Mouse (Mus musculus) liver, embryonic 12.5 days (tissue): ENCODE data around the gene Tmem115. TPM values are rescaled to one million over a fixed set of nuclear protein-coding genes. Genes with fewer than 3 reads are reported as not detected.
A peak's percentile ranks its signal among the peaks of the same experiment; 100 is the strongest.
"Not testable (repeated sequence)": the region's sequence is repeated elsewhere in the genome, so short reads cannot be mapped to it uniquely, and the experiment has no call there.

Experiments
- ATAC-seq: fragments of 200-750 bp; cut with Nextera tagmentation; 2 replicates; pipeline ENCODE4 v1.8.0; 2017; ENCODE audit warnings: moderate number of reproducible peaks, mild to moderate bottlenecking, moderate library complexity
- H3K27ac ChIP-seq: fragments of 300-500 bp; sonication (generic); 2 replicates; pipeline ENCODE4 v1.5.1; 2016; ENCODE audit warnings: mild to moderate bottlenecking
- H3K27me3 ChIP-seq: fragments of 300-500 bp; sonication (generic); replicated peaks from 2 replicates; pipeline ENCODE4 v1.6.1; 2016; ENCODE audit warnings: mild to moderate bottlenecking, moderate library complexity
- H3K36me3 ChIP-seq: fragments of 300-500 bp; sonication (generic); 2 replicates; pipeline ENCODE4 v1.6.1; 2016; ENCODE audit warnings: mild to moderate bottlenecking, moderate library complexity
- H3K4me1 ChIP-seq: fragments of 300-500 bp; sonication (generic); 2 replicates; pipeline ENCODE4 v1.6.1; 2016
- H3K4me2 ChIP-seq: fragments of 300-500 bp; sonication (generic); 2 replicates; pipeline ENCODE4 v1.6.1; 2016; ENCODE audit warnings: mild to moderate bottlenecking, moderate library complexity
- H3K4me3 ChIP-seq: fragments of 300-500 bp; sonication (generic); 2 replicates; pipeline ENCODE4 v1.5.1; 2016; ENCODE audit warnings: mild to moderate bottlenecking, moderate library complexity
- H3K9ac ChIP-seq: fragments of 300-500 bp; sonication (generic); 2 replicates; pipeline ENCODE4 v1.6.1; 2016; ENCODE audit warnings: mild to moderate bottlenecking, moderate library complexity
- H3K9me3 ChIP-seq: fragments of 300-500 bp; sonication (generic); replicated peaks from 2 replicates; pipeline ENCODE4 v1.6.1; 2016; ENCODE audit warnings: mild to moderate bottlenecking, moderate library complexity
- WGBS: fragments of 180-500 bp; shearing (Covaris S2); methylation state at CpG from one replicate; pipeline ENCODE4 v1.1.7; 2016; ENCODE audit not compliant: insufficient replicate concordance; 5-methylcytosine and 5-hydroxymethylcytosine counted together
- polyA plus RNA-seq: library from polyadenylated mRNA; unstranded; fragments of >200 nt; fragmentation: Nextera tagmentation; extraction: Ambion mirVana; gene quantifications from 2 replicates; pipeline ENCODE4 v1.2.1, GENCODE M21; 2016

The Tmem115 gene
- polyA plus RNA-seq, 1 experiment from 2014 or later: 26.4 TPM

- H3K4me2 ChIP-seq: peak overlapping the region; percentile 95
- no peak for ATAC-seq
- H3K27ac ChIP-seq: no peak overlapping the region
- 0 out of 2 replicates have a peak overlapping the region, but pooled peaks have one; percentile 80 for H3K4me3 ChIP-seq
- peaks cover 65% of the 10 kb centered on the region for H3K4me1 ChIP-seq
- H3K27me3 ChIP-seq: peaks cover 45% of the 10 kb centered on the region
- no peak overlapping the region; the same call in 1 of the 2 replicates for H3K9ac ChIP-seq
- H3K36me3 ChIP-seq: peaks cover 15% of the 10 kb centered on the region
- H3K9me3 ChIP-seq: no peaks in the 10 kb centered on the region
- WGBS: 61% methylated on average over 5 of the region's 5 CpGs
These were observed 19.1 kb downstream of the Tmem115 start for GRCm38 (mm10) chr9:107552690-107553393.

GRCm38 (mm10) chr9:107553541-107554318 is 20.0 kb downstream of the Tmem115 start:
- Histone ChIP-seq H3K4me3 (peak overlapping the region; percentile 80), H3K4me2 (peak overlapping the region; percentile 95), H3K36me3 (peaks cover 24% of the 10 kb centered on the region), H3K9ac (peak overlapping the region; percentile 76), H3K27ac (peak overlapping the region; percentile 79), H3K9me3 (no peaks in the 10 kb centered on the region), H3K27me3 (peaks cover 37% of the 10 kb centered on the region), H3K4me1 (peaks cover 65% of the 10 kb centered on the region)
- WGBS: 6% methylated on average over 37 of the region's 37 CpGs
- ATAC-seq: peak; percentile 51

GRCm38 (mm10) chr9:107554319-107554825 is 20.6 kb downstream of the Tmem115 start:
- Histone ChIP-seq H3K4me3 (peak overlapping the region; percentile 80), H3K27me3 (peaks cover 31% of the 10 kb centered on the region), H3K4me2 (peak overlapping the region; percentile 95), H3K9me3 (no peaks in the 10 kb centered on the region), H3K9ac (peak overlapping the region; percentile 93), H3K36me3 (peaks cover 30% of the 10 kb centered on the region), H3K27ac (peak overlapping the region; percentile 96), H3K4me1 (peaks cover 65% of the 10 kb centered on the region)
- ATAC-seq: peak; percentile 89
- WGBS: under 1% methylated on average over 53 of the region's 53 CpGs

DNA sequence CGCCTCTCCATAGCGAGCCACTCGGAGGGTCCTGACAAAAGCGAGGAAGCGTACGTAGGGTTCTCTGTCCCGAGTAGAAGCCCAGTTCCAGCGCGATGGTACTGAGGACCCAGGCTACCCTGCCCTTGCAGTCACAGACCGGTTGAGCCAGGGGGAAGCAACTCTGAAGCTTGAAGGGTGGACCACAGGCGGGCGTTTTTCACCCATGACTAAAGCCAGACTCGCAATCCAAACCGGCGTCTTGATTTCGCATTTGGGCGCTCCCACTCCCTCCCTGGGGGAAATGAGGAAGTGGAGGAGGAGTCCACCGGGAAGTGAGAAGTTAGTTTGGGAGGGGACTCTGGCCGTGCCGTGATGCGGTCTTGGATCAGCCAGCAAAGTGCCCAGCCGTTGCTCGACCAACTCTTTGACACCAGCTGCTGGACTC is 21.3 kb downstream of the Tmem115 start:
- peak; percentile 14 for ATAC-seq
- peak overlapping the region; percentile 95 for H3K4me2 ChIP-seq
- H3K27me3 ChIP-seq: peaks cover 25% of the 10 kb centered on the region
- no peaks in the 10 kb centered on the region for H3K9me3 ChIP-seq
- peak overlapping the region; percentile 96 for H3K27ac ChIP-seq
- H3K36me3 ChIP-seq: peaks cover 37% of the 10 kb centered on the region
- peaks cover 65% of the 10 kb centered on the region for H3K4me1 ChIP-seq
- WGBS: 0% methylated on average over 23 of the region's 23 CpGs
- peak overlapping the region; percentile 80 for H3K4me3 ChIP-seq
- peak overlapping the region; percentile 93 for H3K9ac ChIP-seq

- H3K4me1 ChIP-seq: peaks cover 59% of the 10 kb centered on the region
- H3K27me3 ChIP-seq: peaks cover 18% of the 10 kb centered on the region
- H3K4me3 ChIP-seq: peak overlapping the region; percentile 80
- H3K27ac ChIP-seq: peak overlapping the region; percentile 96
- H3K9ac ChIP-seq: peak overlapping the region; percentile 93
- no peak for ATAC-seq
- WGBS: 38% methylated on average over 2 of the region's 2 CpGs
- peak overlapping the region; percentile 95 for H3K4me2 ChIP-seq
- H3K9me3 ChIP-seq: no peaks in the 10 kb centered on the region
- peaks cover 44% of the 10 kb centered on the region for H3K36me3 ChIP-seq
These were observed 22.0 kb downstream of the Tmem115 start for GRCm38 (mm10) chr9:107555701-107556100.

GRCm38 (mm10) chr9:107556346-107556745 is 22.6 kb downstream of the Tmem115 start:
- H3K27ac ChIP-seq: peak overlapping the region; percentile 96
- peak overlapping the region; percentile 80 for H3K4me3 ChIP-seq
- 40% methylated on average over 3 of the region's 3 CpGs for WGBS
- peak overlapping the region; percentile 95 for H3K4me2 ChIP-seq
- H3K9ac ChIP-seq: peak overlapping the region; percentile 93
- peaks cover 50% of the 10 kb centered on the region for H3K36me3 ChIP-seq
- no peak for ATAC-seq
- H3K4me1 ChIP-seq: peaks cover 52% of the 10 kb centered on the region
- peaks cover 12% of the 10 kb centered on the region; the same call in 1 of the 2 replicates for H3K27me3 ChIP-seq
- H3K9me3 ChIP-seq: no peaks in the 10 kb centered on the region

DNA sequence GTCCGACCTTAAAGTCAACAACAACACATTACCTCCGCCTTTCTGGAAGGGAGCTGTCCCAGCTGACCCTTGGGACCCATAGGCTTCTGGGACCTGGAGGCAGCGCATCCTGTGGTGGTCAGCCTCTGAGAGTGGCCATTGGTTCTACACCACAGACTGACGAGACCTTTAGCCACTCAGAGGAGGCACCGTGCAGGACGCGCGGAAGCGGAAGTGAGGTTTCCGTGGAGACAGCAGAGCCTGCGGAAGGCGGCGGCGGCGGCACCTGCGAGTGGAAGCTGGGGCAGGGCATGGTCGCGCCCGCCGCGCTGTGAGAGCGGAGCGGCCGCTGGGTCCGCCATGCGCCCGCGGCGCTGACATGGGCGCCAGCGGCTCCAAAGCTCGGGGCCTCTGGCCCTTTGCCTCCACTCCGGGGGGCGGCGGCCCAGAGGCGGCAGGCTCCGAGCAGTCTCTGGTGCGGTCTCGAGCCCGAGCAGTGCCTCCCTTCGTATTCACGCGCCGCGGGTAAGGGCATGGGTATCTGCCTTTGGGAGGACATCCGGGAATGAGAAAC is 29.4 kb downstream of the Tmem115 start, which contains the start of gene Tusc2:
Gene Tusc2 (plus strand): TSS at position 227 of the 553 bp plus-strand sequence.
- Histone ChIP-seq H3K36me3 (peaks cover 60% of the 10 kb centered on the region), H3K27ac (peak within 1 kb of the TSS; percentile 89), H3K9me3 (no peaks in the 10 kb centered on the region), H3K4me2 (peak within 1 kb of the TSS; percentile 82), H3K4me3 (peak within 1 kb of the TSS; percentile 87), H3K9ac (peak within 1 kb of the TSS; percentile 91), H3K27me3 (no peaks in the 10 kb centered on the region), H3K4me1 (peaks cover 60% of the 10 kb centered on the region)
- WGBS: under 1% methylated on average over 35 of the region's 46 CpGs
- peak; percentile 96 for ATAC-seq

DNA sequence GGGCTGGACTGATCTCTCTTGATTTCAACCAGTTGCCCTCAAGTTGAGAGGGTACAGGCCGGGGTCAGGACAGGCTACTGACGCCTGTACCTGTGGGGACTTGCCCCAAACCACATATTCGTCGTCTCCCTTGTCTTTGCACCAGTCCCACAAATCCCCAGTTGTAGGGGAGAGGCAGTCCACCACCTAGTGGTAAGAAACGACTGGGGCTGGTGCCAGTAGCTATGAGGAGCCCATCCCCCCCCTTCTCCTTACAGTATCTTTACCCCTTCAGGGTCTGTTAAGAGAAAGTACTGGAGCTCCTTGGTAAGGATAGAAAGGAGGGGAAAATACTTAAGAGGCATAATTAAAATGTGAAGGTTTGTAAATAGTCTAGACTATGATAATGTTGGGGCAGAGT is 31.8 kb downstream of the Tmem115 start:
- H3K9me3 ChIP-seq, H3K4me3 ChIP-seq, H3K9ac ChIP-seq, H3K27me3 ChIP-seq, ATAC-seq: not testable (repeated sequence)
- Histone ChIP-seq H3K4me2 (peak overlapping the region; percentile 22), H3K4me1 (peaks cover 76% of the 10 kb centered on the region), H3K36me3 (peaks cover 39% of the 10 kb centered on the region), H3K27ac (peak overlapping the region; percentile 94)
- WGBS: 31% methylated on average over 5 of the region's 5 CpGs

DNA sequence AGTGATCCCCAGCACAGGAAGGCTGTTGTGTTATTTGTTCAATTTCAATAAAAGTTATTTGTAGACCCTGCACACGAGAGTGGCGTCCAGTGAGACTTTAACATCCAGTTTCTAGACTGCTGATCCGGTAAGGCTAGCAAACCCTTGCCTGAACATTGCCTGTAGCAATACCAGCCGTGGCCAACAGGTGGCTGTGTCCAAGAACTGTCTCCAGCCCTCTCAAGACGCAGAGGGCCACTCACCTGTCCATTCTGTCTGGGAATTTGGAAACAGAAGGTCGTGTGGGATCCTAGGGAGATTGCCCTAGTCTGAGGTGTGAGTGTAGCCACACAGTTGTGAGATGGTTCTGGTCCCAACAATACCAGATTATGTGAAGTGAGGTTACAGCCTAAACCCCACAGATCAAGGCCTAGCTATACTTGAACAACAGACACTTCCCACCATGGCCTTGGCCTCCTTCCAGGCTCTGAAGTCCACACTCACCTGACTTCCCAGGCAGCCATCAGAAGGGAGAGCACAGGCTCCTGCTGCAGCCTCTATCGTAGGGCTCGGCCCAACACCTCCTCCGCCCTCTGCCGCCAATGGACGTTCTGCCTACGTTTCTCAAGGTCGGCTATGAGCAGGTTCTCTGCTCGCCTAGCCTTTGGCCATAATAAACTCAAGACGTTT is 32.4 kb downstream of the Tmem115 start:
- H3K4me3 ChIP-seq: no peak overlapping the region
- no peak for ATAC-seq
- peak overlapping the region; percentile 94 for H3K27ac ChIP-seq
- WGBS: 49% methylated on average over 15 of the region's 15 CpGs
- no peaks in the 10 kb centered on the region for H3K27me3 ChIP-seq
- H3K4me2 ChIP-seq: peak overlapping the region; percentile 14
- H3K9ac ChIP-seq: no peak overlapping the region
- no peaks in the 10 kb centered on the region for H3K9me3 ChIP-seq
- H3K4me1 ChIP-seq: peaks cover 82% of the 10 kb centered on the region
- peaks cover 39% of the 10 kb centered on the region for H3K36me3 ChIP-seq

- H3K9ac ChIP-seq: peak overlapping the region; percentile 31; the same call in 1 of the 2 replicates
- 53% methylated on average over 3 of the region's 3 CpGs for WGBS
- H3K27ac ChIP-seq: peak overlapping the region; percentile 94
- no peak for ATAC-seq
- no peaks in the 10 kb centered on the region for H3K27me3 ChIP-seq
- peaks cover 39% of the 10 kb centered on the region for H3K36me3 ChIP-seq
- H3K9me3 ChIP-seq: no peaks in the 10 kb centered on the region
- peak overlapping the region; percentile 86 for H3K4me2 ChIP-seq
- peak overlapping the region; percentile 75; the same call in 1 of the 2 replicates for H3K4me3 ChIP-seq
- H3K4me1 ChIP-seq: peaks cover 87% of the 10 kb centered on the region
These were observed 33.1 kb downstream of the Tmem115 start for GRCm38 (mm10) chr9:107566855-107567254.

- Histone ChIP-seq H3K4me1 (peaks cover 87% of the 10 kb centered on the region), H3K4me3 (peak within 1 kb of the TSS; percentile 75), H3K9me3 (no peaks in the 10 kb centered on the region), H3K36me3 (peaks cover 42% of the 10 kb centered on the region), H3K27ac (peak within 1 kb of the TSS; percentile 94), H3K27me3 (no peaks in the 10 kb centered on the region), H3K9ac (peak within 1 kb of the TSS; percentile 90), H3K4me2 (peak within 1 kb of the TSS; percentile 86)
- WGBS: 33% methylated on average over 18 of the region's 18 CpGs
- ATAC-seq: no peak
These were observed 34.1 kb downstream of the Tmem115 start, which contains the start of gene Hyal2 for GRCm38 (mm10) chr9:107567702-107568319. Hyal2 (plus strand) TSS chr9:107567945.
